Mouse (Mus musculus) heart, adult 2 months (tissue): ENCODE measurements at regions not wholly inside any gene's neighbourhood (a gene's known extent, or its start where the extent isn't known, plus 50 kb on each side); places are given as distances from the start of the nearest gene placed in this dataset.
A peak's percentile ranks its signal among the peaks of the same experiment; 100 is the strongest.

ENCODE experiments used
- DNase-seq, 2 experiments: peaks; one replicate each; pipeline ENCODE4 v3.0.0; 2021
- H3K27ac ChIP-seq: fragments of 200-600 bp; 2 replicates; pipeline ENCODE4 v1.8.1; 2022
- H3K27me3 ChIP-seq: fragments of 200-500 bp; 2 replicates; pipeline ENCODE4 v1.6.1; 2012; ENCODE audit warnings: mild to moderate bottlenecking, low read length, inconsistent platforms, mixed read lengths; ENCODE audit not compliant: control insufficient read depth, insufficient read depth
- H3K36me3 ChIP-seq: fragments of 200-500 bp; 2 replicates; pipeline ENCODE4 v1.6.1; 2012; ENCODE audit warnings: low read length, inconsistent platforms; ENCODE audit not compliant: control insufficient read depth, insufficient read depth
- H3K4me1 ChIP-seq: fragments of 200-500 bp; 2 replicates; pipeline ENCODE4 v1.6.1; 2011; ENCODE audit warnings: low read length; ENCODE audit not compliant: control insufficient read depth, insufficient read depth
- H3K4me3 ChIP-seq: fragments of 200-600 bp; 2 replicates; pipeline ENCODE4 v1.8.1; 2022
- H3K79me2 ChIP-seq: fragments of 200-500 bp; replicated peaks from 2 replicates; pipeline ENCODE4 v1.6.1; 2012; ENCODE audit warnings: mild to moderate bottlenecking, inconsistent platforms, low read length, moderate library complexity, mixed read lengths; ENCODE audit not compliant: control insufficient read depth, insufficient read depth
- H3K9ac ChIP-seq: fragments of 200-500 bp; 2 replicates; pipeline ENCODE4 v1.6.1; 2012; ENCODE audit warnings: low read depth, mild to moderate bottlenecking, control low read depth, inconsistent platforms, low read length, mixed read lengths
- CTCF ChIP-seq: fragments of 200-600 bp; IDR thresholded peaks from 2 replicates; pipeline ENCODE4 v1.8.1; 2022; ENCODE audit warnings: antibody characterized with exemption, mild to moderate bottlenecking, moderate library complexity
- EP300 ChIP-seq: fragments of 200-500 bp; IDR thresholded peaks from 2 replicates; pipeline ENCODE4 v1.6.1; 2011; ENCODE audit warnings: low read depth, low read length, control low read depth; ENCODE audit not compliant: insufficient read depth
- POLR2A ChIP-seq: fragments of 200-500 bp; IDR thresholded peaks from 2 replicates; pipeline ENCODE4 v1.6.1; 2011; ENCODE audit warnings: mild to moderate bottlenecking, low read depth, low read length, control low read depth; ENCODE audit not compliant: insufficient read depth
- WGBS: fragments of 180-500 bp; shearing (Covaris S2); methylation state at CpG from one replicate; pipeline ENCODE4 v1.1.7; 2018; 5-methylcytosine and 5-hydroxymethylcytosine counted together
- intact Hi-C: fragments of 180-260 bp; cut with DNase I; formaldehyde crosslinking; loops from one replicate; pipeline ENCODE4 v1.15.1; 2025

GRCm38 (mm10) chr1:60650158-60650557, 66.4 kb upstream of the Cd28 start:
- Histone ChIP-seq H3K27ac (peak overlapping the region; percentile 72), H3K79me2 (no peaks in the 10 kb centered on the region), H3K4me1 (peaks cover 12% of the 10 kb centered on the region), H3K36me3 (peaks cover 22% of the 10 kb centered on the region), H3K4me3 (no peak overlapping the region), H3K27me3 (no peaks in the 10 kb centered on the region), H3K9ac (peak overlapping the region; percentile 39; the same call in 1 of the 2 replicates)
- intact Hi-C loops = loop anchor here (5.0 to 10.0 kb wide), 2 partner anchors 38 to 315 kb away; no protein-coding TSS in a partner anchor
- no peak for TF ChIP-seq EP300
- no peak for TF ChIP-seq POLR2A
- WGBS = 27% methylated on average over 3 of the region's 3 CpGs
- no peak for DNase-seq

- 69% methylated on average over 8 of the region's 8 CpGs for WGBS
- H3K4me1 ChIP-seq = peaks cover 12% of the 10 kb centered on the region
- no peaks in the 10 kb centered on the region for H3K79me2 ChIP-seq
- H3K4me3 ChIP-seq = no peak overlapping the region
- intact Hi-C loops = no loop called here
- H3K27ac ChIP-seq = peak overlapping the region; percentile 72
- no peak for DNase-seq
- no peak for TF ChIP-seq EP300
- TF ChIP-seq POLR2A = no peak
- peaks cover 21% of the 10 kb centered on the region for H3K36me3 ChIP-seq
- H3K9ac ChIP-seq = no peak overlapping the region
- H3K27me3 ChIP-seq = no peaks in the 10 kb centered on the region
Measured at GRCm38 (mm10) chr1:60649303-60649850, 67.2 kb upstream of the Cd28 start.

GRCm38 (mm10) chr1:60646828-60647227, 69.8 kb upstream of the Cd28 start:
- H3K4me1 ChIP-seq = peaks cover 11% of the 10 kb centered on the region
- intact Hi-C loops = no loop called here
- WGBS = 97% methylated on average over 5 of the region's 5 CpGs
- no peak for DNase-seq
- TF ChIP-seq EP300 (no peak), CTCF (no peak), POLR2A (no peak)
- no peak overlapping the region for H3K9ac ChIP-seq
- no peak overlapping the region for H3K4me3 ChIP-seq
- H3K36me3 ChIP-seq = peaks cover 19% of the 10 kb centered on the region
- H3K79me2 ChIP-seq = no peaks in the 10 kb centered on the region
- H3K27ac ChIP-seq = no peak overlapping the region
- H3K27me3 ChIP-seq = no peaks in the 10 kb centered on the region

GRCm38 (mm10) chr1:60646174-60646573, 70.4 kb upstream of the Cd28 start:
- Histone ChIP-seq H3K9ac (no peak overlapping the region), H3K36me3 (peaks cover 20% of the 10 kb centered on the region), H3K4me3 (no peak overlapping the region), H3K4me1 (peaks cover 15% of the 10 kb centered on the region), H3K79me2 (no peaks in the 10 kb centered on the region), H3K27me3 (no peaks in the 10 kb centered on the region), H3K27ac (no peak overlapping the region)
- DNase-seq = no peak
- WGBS = 58% methylated on average over 5 of the region's 5 CpGs
- no peak for TF ChIP-seq CTCF
- TF ChIP-seq POLR2A = no peak
- TF ChIP-seq EP300 = no peak
- intact Hi-C loops = no loop called here

GRCm38 (mm10) chr1:60645176-60645575, 71.4 kb upstream of the Cd28 start:
- H3K27me3 ChIP-seq = no peaks in the 10 kb centered on the region
- intact Hi-C loops = no loop called here
- H3K36me3 ChIP-seq = peaks cover 18% of the 10 kb centered on the region
- DNase-seq = no peak
- TF ChIP-seq EP300 (no peak), POLR2A (no peak)
- H3K4me1 ChIP-seq = peaks cover 12% of the 10 kb centered on the region
- WGBS = 92% methylated on average over 1 of the region's 1 CpGs
- no peak overlapping the region for H3K4me3 ChIP-seq
- H3K79me2 ChIP-seq = no peaks in the 10 kb centered on the region
- H3K9ac ChIP-seq = no peak overlapping the region
- no peak overlapping the region for H3K27ac ChIP-seq

- intact Hi-C loops = no loop called here
- peaks cover 9% of the 10 kb centered on the region for H3K4me1 ChIP-seq
- peak overlapping the region; percentile 32 for H3K27ac ChIP-seq
- no peak for DNase-seq
- no peak overlapping the region for H3K9ac ChIP-seq
- no peaks in the 10 kb centered on the region for H3K79me2 ChIP-seq
- H3K36me3 ChIP-seq = peaks cover 10% of the 10 kb centered on the region
- H3K27me3 ChIP-seq = no peaks in the 10 kb centered on the region
- no peak overlapping the region for H3K4me3 ChIP-seq
- TF ChIP-seq POLR2A (no peak), CTCF (no peak), EP300 (no peak)
- 18% methylated on average over 3 of the region's 3 CpGs for WGBS
Measured at GRCm38 (mm10) chr1:60642761-60643160, 73.8 kb upstream of the Cd28 start.

- H3K4me3 ChIP-seq = no peak overlapping the region
- peaks cover 10% of the 10 kb centered on the region for H3K36me3 ChIP-seq
- peaks cover 9% of the 10 kb centered on the region for H3K4me1 ChIP-seq
- H3K27ac ChIP-seq = peak overlapping the region; percentile 68
- intact Hi-C loops = no loop called here
- TF ChIP-seq CTCF (peak; percentile 41), EP300 (peak; percentile 85; the same call in 1 of the 2 replicates), POLR2A (no peak)
- H3K27me3 ChIP-seq = no peaks in the 10 kb centered on the region
- H3K79me2 ChIP-seq = no peaks in the 10 kb centered on the region
- no peak overlapping the region for H3K9ac ChIP-seq
- DNase-seq = peak in 1 of 2 experiments; percentile 48
- 3% methylated on average over 2 of the region's 2 CpGs for WGBS
Measured at GRCm38 (mm10) chr1:60642175-60642574, 74.4 kb upstream of the Cd28 start.
